Mouse (Mus musculus): ENCODE data around the gene Ercc1.

DNA sequence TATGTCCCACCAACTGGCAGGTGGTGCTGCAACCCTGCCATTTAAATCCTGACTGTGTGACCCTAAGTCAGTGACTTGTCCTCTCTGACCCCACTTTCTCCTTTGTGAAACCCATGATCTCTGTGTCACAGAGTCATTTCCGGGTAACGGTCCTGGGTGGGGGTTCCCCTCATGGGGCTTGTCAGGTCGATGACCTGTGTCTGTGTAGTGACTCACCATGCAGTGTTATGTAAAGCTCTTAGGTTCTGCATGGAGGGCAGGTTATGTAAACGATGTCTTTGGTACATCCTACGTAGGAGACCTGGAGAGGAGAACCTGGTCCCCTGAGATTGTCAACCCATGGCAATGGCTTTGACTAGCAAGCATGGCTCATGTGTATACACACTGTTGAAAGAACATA, 23.1 kb upstream of the Ercc1 start:
- TF ChIP-seq EP300 (IDR thresholded peaks at IDR 0.05; ENCODE audit: low read depth) (no peak), CTCF (IDR thresholded peaks at IDR 0.05; ENCODE audit: low read depth) (no peak)
